Mouse (Mus musculus): ENCODE data around the gene Gpx1.
A peak's percentile ranks its signal among the peaks of the same experiment; 100 is the strongest.
"Not testable (repeated sequence)": the region's sequence is repeated elsewhere in the genome, so short reads cannot be mapped to it uniquely, and the experiment has no call there.

The Gpx1 gene

DNA sequence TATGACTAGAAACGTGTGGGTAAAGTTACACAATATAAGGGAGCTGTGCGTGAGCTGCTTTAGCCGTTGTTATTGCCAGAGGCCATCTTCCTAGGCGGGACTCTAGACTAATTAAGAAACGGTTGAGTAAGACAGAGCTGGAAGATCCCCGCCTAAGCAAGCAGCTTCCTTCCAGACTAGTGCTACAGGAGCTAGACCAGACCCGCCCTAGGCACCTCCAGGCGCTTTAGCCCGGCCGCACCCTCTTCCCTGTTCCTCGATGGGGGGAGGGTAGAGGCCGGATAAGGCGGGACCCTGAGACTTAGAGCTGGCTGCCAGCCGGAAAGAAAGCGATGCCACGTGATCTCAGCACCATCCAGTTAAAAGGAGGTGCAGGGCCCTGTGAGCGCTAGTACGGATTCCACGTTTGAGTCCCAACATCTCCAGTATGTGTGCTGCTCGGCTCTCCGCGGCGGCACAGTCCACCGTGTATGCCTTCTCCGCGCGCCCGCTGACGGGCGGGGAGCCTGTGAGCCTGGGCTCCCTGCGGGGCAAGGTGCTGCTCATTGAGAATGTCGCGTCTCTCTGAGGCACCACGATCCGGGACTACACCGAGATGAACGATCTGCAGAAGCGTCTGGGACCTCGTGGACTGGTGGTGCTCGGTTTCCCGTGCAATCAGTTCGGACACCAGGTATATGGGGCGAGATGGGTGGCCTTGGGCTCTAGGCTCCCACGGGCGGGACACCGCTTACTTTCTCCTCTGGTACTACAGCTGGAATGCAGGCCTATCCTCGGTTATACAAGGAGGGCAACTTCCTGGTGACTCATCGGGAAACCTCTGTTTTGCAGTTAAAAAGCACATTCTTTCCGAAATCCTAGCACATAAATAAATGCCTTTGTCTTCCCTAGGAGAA is at the start of gene Gpx1:
Gene Gpx1 (plus strand): TSS at position 18 of the 896 bp plus-strand sequence.
- peak; percentile 96 for DNase-seq (ENCODE audit: low read depth, low spot score)

DNA sequence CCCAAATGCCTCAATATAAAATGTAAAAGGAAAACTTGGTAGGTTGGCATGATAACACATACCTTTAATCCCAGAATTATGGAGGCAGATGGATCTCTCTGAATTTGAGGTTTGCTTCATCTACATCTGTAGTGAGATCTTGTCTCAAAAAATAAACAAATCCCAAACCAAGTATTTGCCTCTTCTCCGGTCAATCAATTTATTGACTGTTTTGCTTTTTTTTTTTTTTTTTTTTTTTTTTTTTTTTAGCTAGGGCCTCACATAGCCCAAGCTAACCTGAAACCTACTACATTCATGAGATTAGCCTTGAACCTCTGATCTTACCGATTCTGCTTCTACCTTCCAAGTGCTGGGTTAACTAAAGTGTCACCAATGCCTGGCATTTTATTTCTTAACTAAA is 49.4 kb upstream of the Gpx1 start:
- no peak for DNase-seq (ENCODE audit: low read depth, low spot score)

DNA sequence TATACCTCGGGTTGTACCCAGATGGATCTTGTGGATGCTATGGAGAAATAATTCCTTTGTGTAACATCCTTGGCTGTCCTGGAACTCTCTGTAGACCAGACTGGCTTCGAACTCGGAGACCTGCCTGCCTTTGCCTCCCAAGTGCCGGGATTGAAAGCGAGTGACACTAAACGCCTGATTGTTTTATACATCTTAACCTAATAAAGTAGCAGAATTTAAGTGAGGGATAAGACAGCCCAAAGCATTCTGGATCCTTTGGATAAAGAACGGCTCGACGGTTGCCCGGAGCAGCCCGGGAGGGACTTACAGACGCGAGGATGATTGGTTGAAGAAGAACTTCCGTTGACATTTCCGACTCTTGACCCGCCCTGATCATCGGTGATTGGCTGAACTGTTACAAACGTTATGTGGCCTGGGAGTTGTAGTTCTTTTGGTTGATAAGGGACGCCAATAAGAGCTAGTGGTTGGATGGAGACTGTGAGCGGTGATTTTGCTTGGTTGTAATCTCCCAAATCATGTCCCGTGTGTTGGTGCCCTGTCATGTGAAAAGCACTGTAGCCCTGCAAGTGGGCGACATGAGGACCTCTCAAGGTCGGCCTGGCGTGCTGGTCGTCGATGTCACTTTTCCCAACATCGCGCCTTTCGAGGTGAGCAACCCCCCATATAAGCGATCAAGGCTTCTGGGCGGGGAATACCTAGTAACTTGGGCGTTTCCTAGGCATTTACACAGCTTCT is 48.5 kb upstream of the Gpx1 start, which contains the start of gene Nicn1:
Gene Nicn1 (plus strand): TSS at position 414 of the 735 bp plus-strand sequence.
- peak; percentile 99 for DNase-seq (ENCODE audit: low read depth, low spot score)

DNA sequence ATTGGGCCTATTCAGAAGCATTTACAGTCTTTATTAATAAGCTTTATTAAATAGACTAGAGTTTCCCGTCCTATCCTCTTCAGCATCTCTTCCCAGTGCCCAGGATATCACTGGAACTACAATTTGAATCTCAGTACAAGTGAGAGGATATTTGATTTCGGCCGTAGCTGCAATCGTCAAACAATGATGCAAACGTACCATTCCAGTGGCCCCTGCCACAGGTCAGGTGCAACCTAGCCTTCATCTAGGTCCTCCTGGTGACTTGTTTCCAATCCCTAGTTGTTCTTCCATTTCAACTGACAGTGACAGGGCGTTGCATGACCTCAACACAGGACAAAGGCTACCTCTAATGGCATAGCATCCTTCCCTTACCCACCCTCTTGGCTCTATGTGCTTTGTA is 47.9 kb upstream of the Gpx1 start:
- no peak for DNase-seq (ENCODE audit: low read depth, low spot score)

GRCm38 (mm10) chr9:108296453-108297355 is 42.0 kb upstream of the Gpx1 start, which contains the start of gene Amt:
TSS of gene Amt (plus strand) at chr9:108296853.
- DNase-seq (ENCODE audit: low read depth, low spot score), result peak; percentile 38

GRCm38 (mm10) chr9:108301853-108302252 is 36.9 kb upstream of the Gpx1 start:
- no peak for DNase-seq (ENCODE audit: low read depth, low spot score)

DNA sequence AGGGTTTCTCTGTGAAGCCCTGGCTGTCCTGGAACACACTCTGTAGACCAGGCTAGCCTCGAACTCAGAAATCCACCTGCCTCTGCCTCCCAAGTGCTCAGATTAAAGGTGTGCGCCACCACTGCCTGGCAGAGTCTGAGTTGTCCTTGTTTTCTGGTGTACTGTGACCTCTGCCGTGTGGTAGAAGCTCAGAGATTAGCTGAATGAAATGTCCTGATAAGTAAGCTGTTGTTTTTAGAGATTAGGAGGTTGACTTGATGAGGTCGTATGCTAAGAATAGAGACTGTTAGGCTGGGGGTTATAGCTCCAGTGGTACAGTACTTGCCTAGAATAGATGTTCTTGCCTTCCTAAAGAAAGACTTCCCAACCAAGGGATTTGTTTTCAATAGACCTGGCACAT is 34.0 kb upstream of the Gpx1 start:
- no peak for DNase-seq (ENCODE audit: low read depth, low spot score)

GRCm38 (mm10) chr9:108305170-108305569 is 33.5 kb upstream of the Gpx1 start:
- no peak for DNase-seq (ENCODE audit: low read depth, low spot score)

DNA sequence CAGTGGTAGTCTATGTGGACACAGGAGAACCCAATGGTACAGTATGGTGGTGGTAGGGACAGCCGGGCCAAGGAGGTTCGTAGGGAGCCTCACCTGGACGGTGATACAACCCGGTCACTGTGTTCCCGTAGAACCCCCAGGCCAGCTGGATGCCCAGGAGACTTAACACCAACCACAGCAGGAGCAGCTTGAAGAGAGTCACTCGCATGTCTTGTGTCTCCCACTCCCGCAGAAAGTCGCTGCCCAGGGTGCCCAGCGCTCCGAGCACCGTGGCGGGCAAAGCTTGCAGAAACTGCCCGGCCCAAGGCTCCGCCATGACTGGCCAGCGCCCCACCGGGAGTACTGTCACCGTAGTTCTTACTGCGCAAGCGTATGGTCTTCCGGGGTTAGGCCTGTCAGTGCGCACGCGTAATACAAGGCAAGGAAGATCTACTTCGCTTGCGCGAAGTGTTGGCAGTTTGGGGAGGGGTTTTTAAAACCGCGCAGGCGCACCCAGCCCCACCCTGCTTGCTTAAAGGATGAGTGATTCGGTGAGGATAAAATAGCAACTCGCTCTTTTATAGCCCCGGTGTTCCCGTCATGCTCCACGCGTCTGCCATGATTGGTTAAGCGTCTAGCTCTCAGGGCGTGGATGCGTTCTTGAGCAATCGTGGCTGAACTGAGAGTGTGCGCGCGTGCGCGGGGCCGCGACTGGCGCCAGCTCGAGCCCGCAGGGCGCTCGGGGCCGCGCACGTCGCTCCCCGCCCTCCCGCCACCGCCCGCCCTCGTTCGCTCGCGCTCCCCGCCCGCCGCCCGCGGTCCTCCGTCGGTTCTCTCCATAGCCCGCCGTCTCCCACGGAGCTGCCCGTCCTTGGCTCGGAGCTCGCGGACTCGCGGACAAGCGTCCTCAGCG is 32.8 kb upstream of the Gpx1 start, which contains the start of the genes Rhoa and Tcta:
Gene Rhoa (plus strand): TSS at position 501 of the 892 bp plus-strand sequence.
Gene Tcta (minus strand): TSS at position 532 of the 892 bp plus-strand sequence.
- peak; percentile 100 for DNase-seq (ENCODE audit: low read depth, low spot score)

DNA sequence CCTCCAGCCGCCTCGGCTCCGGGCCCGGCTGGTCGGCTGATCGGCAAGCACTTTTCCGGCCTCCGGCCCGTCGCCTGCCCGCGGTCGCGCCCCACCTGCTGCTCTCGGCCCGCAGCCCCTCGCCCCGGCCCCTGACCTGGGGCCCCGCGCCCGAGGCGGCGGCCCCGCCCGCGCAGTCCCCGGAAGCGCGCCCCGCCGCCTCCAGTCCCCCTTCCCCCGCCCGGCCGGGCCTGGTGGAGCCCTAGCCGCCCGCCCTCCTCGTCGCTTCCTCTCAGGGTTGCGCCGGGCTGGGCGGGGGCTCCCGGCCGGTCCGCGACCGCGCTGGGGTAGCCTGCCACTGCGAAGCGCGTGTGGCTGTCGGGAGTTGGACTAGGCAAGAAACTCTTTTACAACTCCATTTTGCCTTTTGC is 32.1 kb upstream of the Gpx1 start:
- DNase-seq (ENCODE audit: low read depth, low spot score), result peak; percentile 77

DNA sequence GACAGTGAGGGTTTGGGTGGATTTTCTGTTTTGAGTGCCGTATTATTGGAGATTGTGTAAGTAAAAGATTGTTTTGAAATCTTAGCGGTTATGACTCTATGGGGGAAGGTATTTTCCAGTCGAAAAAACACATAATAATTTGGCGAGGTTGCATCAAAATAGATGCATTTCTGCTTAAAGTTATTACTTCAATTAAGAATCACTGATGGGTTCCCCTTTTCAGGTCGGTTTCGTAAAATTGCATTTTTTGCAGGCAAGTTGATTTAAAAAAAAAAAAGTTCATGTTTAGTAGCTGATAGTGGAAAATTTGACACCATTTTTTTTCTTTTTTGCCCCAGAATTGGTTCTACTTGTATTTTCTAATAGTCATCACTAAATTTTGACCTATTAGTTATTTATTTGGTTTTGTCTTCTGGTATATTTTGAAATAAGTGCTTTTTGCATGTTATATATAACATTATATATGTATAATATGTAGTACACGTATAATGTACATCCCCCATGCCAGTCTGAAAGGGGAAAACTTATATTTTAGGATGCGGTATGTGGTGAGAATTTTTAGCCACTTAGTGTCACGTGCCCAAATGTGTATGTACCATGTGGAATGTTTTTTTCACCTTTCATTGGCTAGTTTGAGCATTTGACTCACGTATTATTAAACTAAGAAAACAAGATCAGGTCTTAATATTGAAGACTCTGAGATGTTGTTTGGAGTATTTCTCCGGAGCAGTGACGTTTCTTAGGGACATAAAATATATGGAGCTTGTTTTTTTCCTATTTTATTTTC is 31.5 kb upstream of the Gpx1 start:
- DNase-seq (ENCODE audit: low read depth, low spot score), result no peak

- peak; percentile 29 for DNase-seq (ENCODE audit: low read depth, low spot score)
Measured at GRCm38 (mm10) chr9:108308141-108308540, 30.6 kb upstream of the Gpx1 start.

- DNase-seq (ENCODE audit: low read depth, low spot score), result no peak
Measured at GRCm38 (mm10) chr9:108317572-108317971, 21.1 kb upstream of the Gpx1 start.

GRCm38 (mm10) chr9:108318462-108318861 is 20.2 kb upstream of the Gpx1 start:
- DNase-seq (ENCODE audit: low read depth, low spot score), result no peak

DNA sequence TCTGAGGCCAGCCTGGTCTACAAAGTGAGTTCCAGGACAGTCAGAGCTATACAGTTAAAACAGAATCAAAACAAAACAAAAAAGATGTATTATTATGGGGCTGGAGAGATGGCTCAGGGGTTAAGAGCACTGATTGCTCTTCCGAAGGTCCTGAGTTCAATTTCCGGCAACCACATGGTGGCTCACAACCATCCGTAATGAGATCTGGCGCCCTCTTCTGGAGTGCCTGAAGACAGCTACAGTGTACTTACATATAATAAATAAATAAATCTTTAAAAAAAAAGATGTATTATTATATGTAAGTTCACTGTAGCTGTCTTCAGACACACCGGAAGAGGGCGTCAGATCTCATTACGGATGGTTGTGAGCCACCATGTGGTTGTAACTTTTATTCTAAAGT is 16.6 kb upstream of the Gpx1 start:
- not testable (repeated sequence) for DNase-seq (ENCODE audit: low read depth, low spot score)

GRCm38 (mm10) chr9:108324784-108325183 is 13.9 kb upstream of the Gpx1 start:
- DNase-seq (ENCODE audit: low read depth, low spot score), result peak; percentile 78

- no peak for DNase-seq (ENCODE audit: low read depth, low spot score)
Measured at GRCm38 (mm10) chr9:108325811-108326210, 12.9 kb upstream of the Gpx1 start.

DNA sequence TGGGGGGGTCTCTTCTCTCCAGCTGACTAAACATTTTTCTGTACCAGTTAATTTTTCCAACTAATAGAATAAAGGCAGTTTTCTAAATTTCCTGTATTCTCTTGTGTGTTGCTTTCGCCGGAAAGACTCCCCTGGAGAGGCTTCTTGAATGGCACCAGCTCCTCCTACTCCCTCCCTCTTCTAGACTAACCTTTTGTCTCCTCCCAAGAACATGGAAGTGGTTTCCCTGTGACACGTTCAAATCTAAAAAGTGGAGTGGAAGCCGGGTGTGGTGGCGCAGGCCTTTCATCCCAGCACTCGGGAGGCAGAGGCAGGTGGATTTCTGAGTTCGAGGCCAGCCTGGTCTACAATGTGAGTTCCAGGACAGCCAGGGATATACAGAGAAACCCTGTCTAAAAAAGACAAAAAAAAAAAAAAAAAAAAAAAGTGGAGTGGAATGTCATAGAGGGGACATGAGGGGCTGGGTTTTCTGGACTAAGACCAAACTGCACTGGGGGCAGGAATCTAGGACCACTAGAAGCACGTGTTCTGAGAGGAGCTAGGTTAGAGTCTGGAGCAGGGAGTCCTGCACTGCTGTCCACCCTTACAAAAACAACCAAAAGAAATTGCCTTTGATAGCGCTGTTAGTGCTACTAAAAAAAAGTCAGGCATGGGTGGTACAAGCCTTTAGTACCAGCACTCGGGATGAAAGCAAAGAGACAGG is 704 bp upstream of the Gpx1 start:
- DNase-seq (ENCODE audit: low read depth, low spot score), result no peak

DNA sequence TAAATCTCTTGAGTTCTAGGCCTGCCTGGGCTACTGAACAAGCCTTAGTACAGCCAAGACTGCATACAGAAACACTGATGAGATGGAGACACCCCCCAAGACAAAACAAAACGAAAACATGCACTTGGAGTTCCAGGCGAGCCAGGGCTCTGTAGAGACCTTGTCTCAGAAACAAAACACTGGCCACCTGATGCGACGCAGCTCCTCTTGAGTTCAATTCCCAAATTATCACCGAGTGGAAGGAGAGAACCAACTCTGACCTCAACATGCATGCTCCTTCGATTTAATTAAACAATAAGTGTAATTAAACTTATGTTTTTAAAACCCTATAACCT is 185 bp upstream of the Gpx1 start:
- no peak for DNase-seq (ENCODE audit: low read depth, low spot score)
